Mouse (Mus musculus) left cerebral cortex, postnatal 25 days (tissue): Measurements from ENCODE around the gene Stxbp3. TPM values are rescaled to one million over a fixed set of nuclear protein-coding genes. Genes with fewer than 3 reads are reported as not detected.
A peak's percentile ranks its signal among the peaks of the same experiment; 100 is the strongest.
"Not testable (repeated sequence)": the region's sequence is repeated elsewhere in the genome, so short reads cannot be mapped to it uniquely, and the experiment has no call there.

Source experiments
- DNase-seq, 2 experiments: peaks; one replicate each; pipeline ENCODE4 v3.0.0; 2022; ENCODE audit warnings: low spot score in 2 of 2, mixed read lengths in 1 of 2
- intact Hi-C: fragments of 180-260 bp; cut with DNase I; formaldehyde crosslinking; loops from one replicate; pipeline ENCODE4 v1.15.1; 2025
- total RNA-seq, 2 experiments: library from RNA; stranded (reverse); gene quantifications; 2 replicates each; pipeline ENCODE4 v1.2.3; 2021

The Stxbp3 gene
- 10 to 100 TPM; 20.8 to 24.5 TPM for total RNA-seq

GRCm38 (mm10) chr3:108840000-108840715, at the start of gene Stxbp3:
Gene Stxbp3 (minus strand): TSS chr3:108840526.
- intact Hi-C loops, result loop anchor here (5.0 kb wide), 1 partner anchor 72 kb away; the partner anchor contains the start of gene Prpf38b
- peak; percentile 99 for DNase-seq

- no peak for DNase-seq
- intact Hi-C loops, result no loop called here
These were observed 49.6 kb upstream of the Stxbp3 start, which contains the start of gene Fndc7 for GRCm38 (mm10) chr3:108889908-108890307. Gene Fndc7 (minus strand): TSS chr3:108890008.

GRCm38 (mm10) chr3:108887618-108887975, 47.3 kb upstream of the Stxbp3 start:
- intact Hi-C loops, result no loop called here
- no peak for DNase-seq

- DNase-seq, result no peak
- intact Hi-C loops, result no loop called here
These were observed 46.8 kb upstream of the Stxbp3 start for GRCm38 (mm10) chr3:108886934-108887617.

GRCm38 (mm10) chr3:108885686-108886530, 45.6 kb upstream of the Stxbp3 start:
- no peak for DNase-seq
- intact Hi-C loops, result no loop called here

- intact Hi-C loops, result no loop called here
- no peak for DNase-seq
These were observed 44.5 kb upstream of the Stxbp3 start for GRCm38 (mm10) chr3:108884706-108885289.

GRCm38 (mm10) chr3:108883067-108883466, 42.7 kb upstream of the Stxbp3 start:
- intact Hi-C loops, result no loop called here
- peak in 1 of 2 experiments; percentile 47 for DNase-seq

- intact Hi-C loops, result loop anchor here (2.0 kb wide), 1 partner anchor 25 kb away; no protein-coding TSS in a partner anchor
These were observed 41.5 kb upstream of the Stxbp3 start for GRCm38 (mm10) chr3:108881873-108882272.

GRCm38 (mm10) chr3:108880544-108881507, 40.5 kb upstream of the Stxbp3 start:
- peak; percentile 32 to 60 for DNase-seq

More at GRCm38 (mm10) chr3:108881873-108882272, 41.5 kb upstream of the Stxbp3 start:
- peak in 1 of 2 experiments; percentile 51 for DNase-seq

GRCm38 (mm10) chr3:108879836-108880435, 39.6 kb upstream of the Stxbp3 start:
- no peak for DNase-seq
- intact Hi-C loops, result loop anchor here (2.0 kb wide), 1 partner anchor 23 kb away; no protein-coding TSS in a partner anchor

More at GRCm38 (mm10) chr3:108880544-108881507, 40.5 kb upstream of the Stxbp3 start:
- intact Hi-C loops, result loop anchor here (2.0 kb wide), 1 partner anchor 24 kb away; no protein-coding TSS in a partner anchor

- intact Hi-C loops, result no loop called here
- DNase-seq, result no peak
These were observed 38.8 kb upstream of the Stxbp3 start for GRCm38 (mm10) chr3:108879129-108879528.

GRCm38 (mm10) chr3:108870631-108871030, 30.3 kb upstream of the Stxbp3 start:
- intact Hi-C loops, result no loop called here
- no peak for DNase-seq

- no peak for DNase-seq
- intact Hi-C loops, result no loop called here
These were observed 27.1 kb upstream of the Stxbp3 start for GRCm38 (mm10) chr3:108867449-108867848.

GRCm38 (mm10) chr3:108865676-108866075, 25.4 kb upstream of the Stxbp3 start:
- intact Hi-C loops, result no loop called here
- no peak for DNase-seq

GRCm38 (mm10) chr3:108865129-108865528, 24.8 kb upstream of the Stxbp3 start:
- intact Hi-C loops, result no loop called here
- DNase-seq, result no peak

GRCm38 (mm10) chr3:108863091-108863490, 22.8 kb upstream of the Stxbp3 start:
- intact Hi-C loops, result no loop called here

GRCm38 (mm10) chr3:108862282-108862681, 22.0 kb upstream of the Stxbp3 start:
- intact Hi-C loops, DNase-seq: not testable (repeated sequence)

More at GRCm38 (mm10) chr3:108863091-108863490, 22.8 kb upstream of the Stxbp3 start:
- DNase-seq, result no peak

- no peak for DNase-seq
- intact Hi-C loops, result no loop called here
These were observed 20.5 kb upstream of the Stxbp3 start for GRCm38 (mm10) chr3:108860786-108861185.
